Mouse (Mus musculus) limb, embryonic 11.5 days (tissue): ENCODE measurements around the gene Ccdc187. TPM values are rescaled to one million over a fixed set of nuclear protein-coding genes. Genes with fewer than 3 reads are reported as not detected.

Source experiments
- ATAC-seq: fragments of 200-750 bp; cut with Nextera tagmentation; 2 replicates; pipeline ENCODE4 v1.8.0; 2017; ENCODE audit warnings: low read depth; ENCODE audit not compliant: insufficient number of reproducible peaks, low FRiP score, low TSS enrichment
- DNase-seq: peaks from one replicate; pipeline ENCODE4 v3.0.0-alpha.2; 2015; ENCODE audit warnings: low spot score
- H3K27ac ChIP-seq: fragments of 300-500 bp; sonication (generic); replicated peaks from 2 replicates; pipeline ENCODE4 v1.5.1; 2014; ENCODE audit warnings: low read depth, mild to moderate bottlenecking, low read length
- H3K27me3 ChIP-seq: fragments of 300-500 bp; sonication (generic); 2 replicates; pipeline ENCODE4 v1.6.1; 2014; ENCODE audit warnings: mild to moderate bottlenecking, low read length, mixed read lengths; ENCODE audit not compliant: control insufficient read depth, insufficient read depth
- H3K36me3 ChIP-seq: fragments of 300-500 bp; sonication (generic); 2 replicates; pipeline ENCODE4 v1.6.1; 2014; ENCODE audit warnings: mild to moderate bottlenecking, low read length, moderate library complexity, mixed read lengths; ENCODE audit not compliant: control insufficient read depth, insufficient read depth
- H3K4me1 ChIP-seq: fragments of 300-500 bp; sonication (generic); 2 replicates; pipeline ENCODE4 v1.6.1; 2014; ENCODE audit warnings: low read length, mixed read lengths; ENCODE audit not compliant: control insufficient read depth, insufficient read depth
- H3K4me2 ChIP-seq: fragments of 300-500 bp; sonication (generic); 2 replicates; pipeline ENCODE4 v1.6.1; 2014; ENCODE audit warnings: low read depth, mild to moderate bottlenecking, moderate library complexity; ENCODE audit not compliant: severe bottlenecking
- H3K4me3 ChIP-seq: fragments of 300-500 bp; sonication (generic); 2 replicates; pipeline ENCODE4 v1.5.1; 2014; ENCODE audit warnings: low read depth, low read length
- H3K9ac ChIP-seq: fragments of 300-500 bp; sonication (generic); 2 replicates; pipeline ENCODE4 v1.6.1; 2014; ENCODE audit warnings: mild to moderate bottlenecking, low read length
- H3K9me3 ChIP-seq: fragments of 300-500 bp; sonication (generic); 2 replicates; pipeline ENCODE4 v1.6.1; 2016; ENCODE audit warnings: low read length; ENCODE audit not compliant: control insufficient read depth
- WGBS: fragments of 180-500 bp; shearing (Covaris S2); extraction: QIAGEN DNeasy Blood & Tissue Kit; methylation state at CpG from one replicate; pipeline ENCODE4 v1.1.7; 2014; 5-methylcytosine and 5-hydroxymethylcytosine counted together
- polyA plus RNA-seq: library from polyadenylated mRNA; unstranded; fragments of >200 nt; fragmentation: Nextera tagmentation; extraction: Ambion mirVana; gene quantifications from 2 replicates; pipeline ENCODE4 v1.2.1, GENCODE M21; 2014

The Ccdc187 gene
- polyA plus RNA-seq, 1 experiment from 2014 or later, result not detected

DNA sequence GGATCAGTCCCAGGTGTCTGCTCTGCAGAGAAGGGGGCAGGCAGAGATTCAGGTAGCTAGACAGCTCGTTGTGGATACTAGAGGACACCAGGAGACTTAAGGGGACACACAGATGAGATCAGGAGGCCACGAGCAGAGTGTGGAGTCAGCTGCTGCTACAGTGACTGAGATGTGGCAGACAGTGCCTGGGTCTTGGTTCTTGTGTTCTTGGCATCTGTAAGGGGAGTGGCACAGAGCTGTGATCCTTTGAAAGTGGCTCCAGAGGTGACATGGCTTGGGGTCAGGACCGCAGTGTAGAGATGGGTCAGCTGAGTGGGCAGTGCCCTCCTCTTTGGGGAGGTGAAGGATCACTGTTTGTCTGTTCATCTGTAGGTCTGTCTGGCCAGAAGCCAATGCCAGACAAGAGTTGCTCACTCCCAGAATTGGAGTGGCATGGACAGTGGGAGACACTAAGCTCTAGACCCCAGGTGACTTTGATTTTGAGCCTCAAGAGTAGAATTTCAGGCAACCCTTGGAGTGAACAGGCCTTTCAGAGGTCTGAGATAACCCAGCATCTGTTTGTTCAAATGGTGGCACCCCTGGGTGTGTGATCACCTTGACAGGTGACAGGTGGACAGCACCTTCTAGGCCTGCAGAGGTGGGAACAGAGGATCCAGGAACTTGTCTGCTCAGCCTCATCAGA, 23.8 kb upstream of the Ccdc187 start:
- WGBS, result 93% methylated on average over 3 of the region's 3 CpGs
- Histone ChIP-seq H3K4me2 (peak overlapping the region; percentile 2; the same call in 1 of the 2 replicates), H3K36me3 (no peaks in the 10 kb centered on the region; the same call in 1 of the 2 replicates), H3K27me3 (no peaks in the 10 kb centered on the region), H3K27ac (no peak overlapping the region), H3K9me3 (no peaks in the 10 kb centered on the region), H3K4me1 (peaks cover 28% of the 10 kb centered on the region), H3K4me3 (no peak overlapping the region), H3K9ac (peak overlapping the region; percentile 1; the same call in 1 of the 2 replicates)
- DNase-seq, result no peak
- no peak for ATAC-seq

DNA sequence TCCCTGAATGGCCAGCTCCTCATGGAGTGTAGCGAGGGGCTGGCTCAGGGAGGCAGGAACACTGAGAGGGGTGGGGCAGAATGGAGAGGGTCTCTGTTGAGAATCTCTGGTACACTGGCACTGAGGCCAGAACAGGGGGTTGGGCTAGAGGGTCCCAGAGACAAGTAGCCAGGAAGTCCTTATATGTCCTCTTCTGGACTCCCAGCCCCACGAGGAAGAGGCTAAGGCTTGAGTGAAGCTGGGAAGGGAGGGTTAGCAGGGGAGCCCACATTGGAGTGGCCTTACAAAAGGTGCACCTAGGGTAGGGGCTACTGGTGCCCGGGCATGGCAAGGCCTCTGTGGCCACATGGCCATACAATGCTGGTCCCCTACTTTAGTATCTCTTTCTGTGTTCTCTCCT, 23.0 kb upstream of the Ccdc187 start:
- no peak for DNase-seq
- WGBS, result 83% methylated on average over 3 of the region's 3 CpGs
- H3K9ac ChIP-seq, result peak overlapping the region; percentile 93; the same call in 1 of the 2 replicates

DNA sequence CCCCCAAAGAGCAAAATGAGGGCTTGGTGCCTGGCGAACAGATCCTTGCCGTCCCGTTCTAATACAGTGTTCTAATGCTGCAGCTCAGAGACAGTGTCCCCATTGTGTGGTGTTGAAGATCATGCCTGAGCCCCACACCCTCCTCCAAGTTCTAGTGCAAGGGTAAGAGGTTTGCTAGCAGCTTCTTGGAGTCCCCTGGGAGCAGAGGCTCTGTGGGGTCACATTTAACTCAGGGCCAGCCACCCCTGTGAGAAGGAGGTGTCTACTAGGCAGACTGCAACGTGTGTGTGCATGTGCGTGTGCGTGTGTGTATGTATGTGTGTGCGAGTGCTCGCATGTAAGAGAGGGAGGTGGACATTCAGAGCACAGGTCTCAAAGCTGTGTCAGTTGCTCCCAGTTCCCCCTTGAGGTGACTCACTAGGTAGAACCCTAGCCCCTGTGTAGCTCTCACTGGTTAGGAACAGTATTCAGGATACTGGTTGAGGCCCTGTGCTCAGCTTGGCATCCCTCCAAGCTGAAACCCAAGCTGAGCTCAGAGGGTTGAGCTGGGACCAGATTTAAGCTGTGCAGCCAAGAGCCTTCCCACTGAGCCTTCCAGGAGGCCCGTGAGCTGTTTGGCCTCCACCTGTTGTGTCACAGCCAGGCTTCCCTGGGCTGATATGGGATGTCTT, 22.4 kb upstream of the Ccdc187 start:
- no peaks in the 10 kb centered on the region; the same call in 1 of the 2 replicates for H3K36me3 ChIP-seq
- DNase-seq (no peak), ATAC-seq (no peak)
- no peaks in the 10 kb centered on the region for H3K27me3 ChIP-seq
- peak overlapping the region; percentile 75 for H3K4me2 ChIP-seq
- peaks cover 28% of the 10 kb centered on the region for H3K4me1 ChIP-seq
- peak overlapping the region; percentile 93 for H3K9ac ChIP-seq
- WGBS, result 66% methylated on average over 9 of the region's 9 CpGs
- H3K27ac ChIP-seq, result no peak overlapping the region
- no peaks in the 10 kb centered on the region for H3K9me3 ChIP-seq
- H3K4me3 ChIP-seq, result peak overlapping the region; percentile 94

More for the DNA sequence above, 23.0 kb upstream of the Ccdc187 start:
- Histone ChIP-seq H3K4me3 (no peak overlapping the region), H3K36me3 (no peaks in the 10 kb centered on the region; the same call in 1 of the 2 replicates), H3K9me3 (no peaks in the 10 kb centered on the region), H3K4me1 (peaks cover 28% of the 10 kb centered on the region), H3K27me3 (no peaks in the 10 kb centered on the region), H3K27ac (no peak overlapping the region), H3K4me2 (peak overlapping the region; percentile 75)
- no peak for ATAC-seq

DNA sequence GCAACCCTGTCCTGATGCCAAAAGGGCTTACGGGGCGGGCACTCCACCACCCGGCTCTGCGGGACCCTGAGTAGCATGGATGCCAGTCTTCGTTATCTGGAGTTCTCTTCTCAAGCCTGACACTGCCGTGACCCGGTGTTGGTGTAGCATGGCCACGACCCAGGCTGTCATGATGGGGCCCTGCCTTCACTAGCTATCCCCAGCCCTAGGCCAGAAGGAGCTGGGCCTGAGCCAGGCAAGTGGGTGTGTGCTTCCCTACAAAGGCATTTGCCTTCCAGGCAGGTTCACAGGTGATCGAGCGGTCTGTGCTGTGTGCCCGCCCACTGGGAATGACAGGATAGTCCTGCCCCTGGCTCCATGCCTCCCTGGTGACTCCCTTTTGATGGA, 21.6 kb upstream of the Ccdc187 start:
- Histone ChIP-seq H3K4me2 (peak overlapping the region; percentile 75), H3K4me3 (peak overlapping the region; percentile 94), H3K27me3 (no peaks in the 10 kb centered on the region), H3K36me3 (no peaks in the 10 kb centered on the region; the same call in 1 of the 2 replicates), H3K27ac (peak overlapping the region; percentile 94), H3K4me1 (peaks cover 28% of the 10 kb centered on the region), H3K9me3 (no peaks in the 10 kb centered on the region), H3K9ac (peak overlapping the region; percentile 93)
- WGBS, result under 1% methylated on average over 11 of the region's 11 CpGs
- ATAC-seq, result peak; percentile 29; the same call in 1 of the 2 replicates
- no peak for DNase-seq

DNA sequence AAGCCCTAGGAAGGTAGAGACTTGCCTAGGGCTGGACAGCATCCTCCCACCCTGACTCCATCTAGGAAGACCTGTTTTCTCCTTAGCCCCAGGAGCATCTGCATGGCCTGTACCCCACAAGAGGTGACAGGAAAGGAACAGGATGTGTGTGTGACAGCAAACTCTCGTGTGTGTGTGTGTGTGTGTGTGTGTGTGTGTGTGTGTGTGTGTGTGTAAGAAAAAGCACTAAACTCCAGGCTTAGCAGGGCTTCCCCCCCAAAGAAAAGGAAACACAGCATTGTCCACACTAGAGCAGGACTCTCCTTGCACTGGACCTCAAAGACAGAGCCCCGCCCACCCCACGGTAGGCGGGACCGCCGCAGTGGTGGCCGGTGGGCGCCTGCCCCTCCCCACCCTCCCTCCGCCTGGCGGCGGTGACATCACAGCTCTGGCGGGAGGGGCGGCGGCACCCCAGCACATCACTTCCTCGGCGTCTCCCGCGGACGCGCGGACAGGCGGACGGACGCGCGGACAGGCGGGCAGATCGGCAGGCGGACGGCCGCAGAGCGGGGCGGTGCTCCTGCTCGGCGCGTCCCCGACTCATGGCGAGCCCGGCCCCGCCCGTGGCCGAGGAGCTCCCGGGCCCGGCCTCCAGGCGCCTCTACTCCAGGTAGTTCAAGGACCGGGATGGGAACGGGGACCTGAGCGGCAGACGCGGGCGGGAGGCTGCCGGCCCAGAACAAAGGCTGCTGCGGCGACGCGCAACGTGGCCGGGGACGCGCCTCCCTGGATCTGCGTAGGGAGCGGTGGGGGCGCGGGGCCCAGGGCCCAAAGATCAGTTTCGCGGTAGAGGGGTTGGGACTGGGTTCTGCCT, 20.9 kb upstream of the Ccdc187 start, which contains the start of gene Gpsm1:
Gene Gpsm1, plus strand, starts transcription at position 444 of the 853 bp plus-strand sequence.
- Histone ChIP-seq H3K4me1 (peaks cover 28% of the 10 kb centered on the region), H3K9ac (peak within 1 kb of the TSS; percentile 93), H3K4me3 (peak within 1 kb of the TSS; percentile 94), H3K4me2 (peak within 1 kb of the TSS; percentile 75), H3K36me3 (no peaks in the 10 kb centered on the region; the same call in 1 of the 2 replicates), H3K9me3 (no peaks in the 10 kb centered on the region), H3K27ac (peak within 1 kb of the TSS; percentile 94), H3K27me3 (no peaks in the 10 kb centered on the region)
- WGBS, result under 1% methylated on average over 60 of the region's 66 CpGs
- peak; percentile 92 for DNase-seq
- ATAC-seq, result peak; percentile 81

DNA sequence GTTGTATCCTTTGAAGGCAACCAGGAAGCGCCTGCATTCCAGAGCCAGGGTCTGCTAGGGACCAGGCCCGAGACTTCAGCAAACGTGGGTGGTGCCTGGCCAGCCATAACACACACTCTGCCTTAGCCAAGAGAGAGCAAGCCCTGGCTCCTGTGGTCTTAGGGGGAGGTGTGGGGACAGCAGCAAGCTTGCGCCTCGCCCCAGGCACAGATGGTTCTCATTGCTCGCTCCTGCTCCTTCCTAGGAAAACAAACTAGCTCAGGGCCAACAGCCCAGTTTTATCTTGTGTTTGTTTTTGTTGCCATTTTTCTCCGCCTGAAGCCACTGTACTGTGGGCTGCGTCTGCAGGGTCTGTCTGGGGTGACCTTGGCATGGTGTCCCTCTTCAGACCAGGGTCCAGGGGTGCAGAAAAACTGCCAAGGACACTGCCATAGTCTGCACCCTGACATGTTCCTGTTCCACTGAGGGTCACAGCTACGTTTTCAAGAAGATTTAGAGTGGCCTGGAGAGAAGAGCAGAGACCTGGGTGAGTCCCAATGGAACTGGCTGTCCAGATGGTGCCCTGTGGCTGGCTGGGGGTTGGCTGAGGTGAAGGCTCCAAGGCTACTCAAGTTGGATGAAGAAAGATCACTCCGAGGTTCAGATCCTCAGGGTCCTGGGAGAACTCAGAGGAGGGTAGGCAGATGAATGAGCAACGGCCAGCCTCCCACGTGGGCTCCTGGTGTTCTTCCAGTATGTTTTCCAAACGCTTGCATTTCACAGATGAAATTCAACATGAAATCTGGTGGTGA, 20.1 kb upstream of the Ccdc187 start:
- H3K4me1 ChIP-seq, result peaks cover 30% of the 10 kb centered on the region
- WGBS, result 29% methylated on average over 13 of the region's 13 CpGs
- no peaks in the 10 kb centered on the region for H3K9me3 ChIP-seq
- peak overlapping the region; percentile 94 for H3K4me3 ChIP-seq
- no peaks in the 10 kb centered on the region for H3K27me3 ChIP-seq
- H3K4me2 ChIP-seq, result peak overlapping the region; percentile 75; the same call in 1 of the 2 replicates
- ATAC-seq, result 0 out of 2 replicates have a peak, but pooled peaks have one; percentile 45
- DNase-seq, result peak; percentile 73
- no peaks in the 10 kb centered on the region; the same call in 1 of the 2 replicates for H3K36me3 ChIP-seq
- peak overlapping the region; percentile 93 for H3K9ac ChIP-seq
- peak overlapping the region; percentile 94 for H3K27ac ChIP-seq

DNA sequence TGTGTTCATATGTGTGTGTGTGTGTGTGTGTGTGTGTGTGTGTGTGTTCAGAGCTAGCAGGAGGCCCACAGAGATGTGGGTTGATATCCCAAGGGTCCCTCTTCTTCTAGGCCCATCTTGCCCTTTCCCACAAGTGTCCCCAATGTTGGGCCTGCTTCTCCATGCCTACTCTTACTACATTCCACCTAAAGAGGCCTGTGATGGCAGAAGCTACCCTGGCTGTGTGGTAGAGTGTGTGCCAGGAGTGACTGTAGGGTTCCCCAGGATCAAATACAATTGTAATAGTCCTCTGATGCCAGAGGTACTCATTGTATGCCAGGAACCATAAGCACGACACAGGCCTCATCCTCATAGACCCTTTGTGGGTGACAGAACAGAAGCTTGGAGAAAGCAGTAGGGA, 19.0 kb upstream of the Ccdc187 start:
- no peak overlapping the region for H3K4me3 ChIP-seq
- H3K9ac ChIP-seq, result no peak overlapping the region
- 89% methylated on average over 1 of the region's 1 CpGs for WGBS
- H3K4me2 ChIP-seq, result no peak overlapping the region
- peaks cover 39% of the 10 kb centered on the region for H3K4me1 ChIP-seq
- no peaks in the 10 kb centered on the region for H3K27me3 ChIP-seq
- peak overlapping the region; percentile 94; the same call in 1 of the 2 replicates for H3K27ac ChIP-seq
- DNase-seq (no peak), ATAC-seq (no peak)
- H3K36me3 ChIP-seq, result no peaks in the 10 kb centered on the region; the same call in 1 of the 2 replicates
- H3K9me3 ChIP-seq, result no peaks in the 10 kb centered on the region
